Mouse (Mus musculus): ENCODE measurements around the gene Sipa1l1.

DNA sequence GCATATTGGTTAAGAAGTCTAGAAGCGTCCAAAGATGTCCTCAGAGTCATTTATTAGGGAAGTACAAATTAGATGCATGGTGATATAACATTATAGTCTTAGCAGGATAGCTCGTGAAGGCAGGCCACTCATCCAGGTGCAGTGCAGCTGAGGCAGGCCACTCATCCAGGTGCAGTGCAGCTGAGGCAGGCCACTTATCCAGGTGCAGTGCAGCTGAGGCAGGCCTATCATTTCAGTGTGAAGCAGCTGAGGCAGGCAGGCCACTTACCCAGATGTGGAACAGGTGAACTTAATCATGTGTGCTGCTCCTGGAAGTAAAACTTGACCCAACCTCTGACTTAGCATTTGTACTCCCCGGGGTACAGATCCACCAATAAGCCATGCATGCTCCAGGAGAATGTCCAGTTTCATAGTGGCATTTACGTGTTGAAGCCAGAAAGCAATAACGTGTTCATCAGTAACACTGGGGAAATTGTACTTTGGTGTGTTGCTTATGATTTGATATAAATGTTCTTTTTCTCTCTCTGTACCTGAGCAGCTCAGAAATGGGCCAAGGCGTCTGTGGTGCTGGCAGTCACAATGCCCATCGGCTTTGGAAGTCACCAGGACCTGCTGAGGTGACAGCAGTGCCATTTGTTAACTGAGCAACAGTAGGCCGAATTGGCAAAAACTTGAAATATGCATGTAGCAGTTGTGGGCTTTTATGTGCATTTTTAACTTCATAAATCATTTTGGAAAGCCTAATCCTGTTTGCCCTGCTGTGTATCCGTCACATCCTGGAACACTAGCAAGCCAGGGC lies 129.7 kb downstream of the Sipa1l1 start:
- no peak for TF ChIP-seq ZC3H11A (IDR thresholded peaks at IDR 0.05; ENCODE audit: borderline replicate concordance, low read depth, low read length)
- no peak for TF ChIP-seq ZNF384 (IDR thresholded peaks at IDR 0.05; ENCODE audit: low read depth, low read length)
- TF ChIP-seq CHD2 (IDR thresholded peaks at IDR 0.05; ENCODE audit: low read depth, low read length): no peak
- TF ChIP-seq HCFC1 (IDR thresholded peaks at IDR 0.05; ENCODE audit: borderline replicate concordance, insufficient read depth, low read length): no peak

Measured in ES-E14 (cell line).